Mouse (Mus musculus): ENCODE data around the gene Plau.

- TF ChIP-seq CTCF (IDR thresholded peaks at IDR 0.05; ENCODE audit: low read depth, low read length) (no peak), GATA1 (IDR thresholded peaks at IDR 0.05; ENCODE audit: borderline replicate concordance, low read length) (no peak), POLR2AphosphoS5 (IDR thresholded peaks at IDR 0.05; ENCODE audit: insufficient replicate concordance, low read depth, low read length) (no peak)
These were observed 35.0 kb downstream of the Plau start for GRCm38 (mm10) chr14:20871495-20871894.
